Mouse (Mus musculus) small intestine, adult 2 months (tissue): ENCODE data around the gene Lrg1.

Experiments used
- CTCF ChIP-seq: fragments of 200-500 bp; IDR thresholded peaks from 2 replicates; pipeline ENCODE4 v1.5.1; 2012; ENCODE audit warnings: low read depth, mild to moderate bottlenecking, control low read depth, inconsistent platforms, low read length, moderate library complexity, mixed read lengths; ENCODE audit not compliant: insufficient replicate concordance, insufficient read length; ENCODE audit errors: extremely low read depth
- POLR2A ChIP-seq: fragments of 200-500 bp; IDR thresholded peaks from 2 replicates; pipeline ENCODE4 v1.6.1; 2012; ENCODE audit warnings: low read depth, mild to moderate bottlenecking, control low read depth, inconsistent platforms, low read length, moderate library complexity

DNA sequence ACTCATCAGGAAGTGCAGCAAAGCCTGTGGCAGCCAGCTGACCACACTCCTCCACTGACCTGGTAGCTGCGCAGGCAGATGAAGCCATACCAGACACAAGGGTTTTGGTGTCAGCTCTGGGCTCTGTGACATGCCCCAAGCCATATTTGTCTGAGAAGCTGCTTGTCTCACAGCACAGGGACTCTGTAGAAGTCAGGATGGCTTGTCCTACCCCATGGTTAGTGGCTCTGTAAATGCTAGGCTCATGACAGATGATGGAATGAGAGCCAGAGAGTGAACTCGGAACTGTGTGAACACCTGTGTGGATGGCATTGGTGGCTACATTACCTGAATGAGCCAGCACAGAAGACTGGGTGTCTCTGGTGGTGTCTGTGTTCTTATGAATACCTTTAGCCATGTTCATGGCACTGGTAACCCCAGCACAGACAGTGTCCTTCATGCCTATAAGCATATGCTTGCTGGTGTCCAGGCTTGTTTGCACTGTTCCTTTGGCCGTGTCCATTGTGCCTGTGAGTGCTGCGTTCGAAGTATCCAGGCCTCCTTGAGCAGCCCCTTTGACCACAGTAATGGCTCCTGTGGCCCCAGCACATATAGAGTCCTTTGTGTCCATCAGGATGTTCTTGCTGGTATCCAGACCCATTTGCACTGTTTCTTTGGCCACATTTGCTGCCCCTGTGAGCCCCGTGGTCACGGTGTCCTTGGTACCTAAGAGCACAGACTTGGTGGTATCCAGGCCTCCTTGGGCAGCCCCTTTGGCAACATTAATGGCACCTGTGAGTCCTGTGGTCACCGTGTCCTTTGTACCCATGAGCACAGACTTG is 18.1 kb downstream of the Lrg1 start:
- TF ChIP-seq POLR2A, result no peak
- no peak for TF ChIP-seq CTCF
